Mouse (Mus musculus): ENCODE results near the gene Stac3.

Gene Stac3

GRCm38 (mm10) chr10:127500894-127501893 is at the start of gene Stac3:
Gene Stac3 (plus strand): TSS chr10:127501686.
- DNase-seq (ENCODE audit: low read depth, low spot score), result no peak

- DNase-seq (ENCODE audit: low read depth, low spot score), result no peak
Observed at GRCm38 (mm10) chr10:127453701-127454100, 47.8 kb upstream of the Stac3 start.

DNA sequence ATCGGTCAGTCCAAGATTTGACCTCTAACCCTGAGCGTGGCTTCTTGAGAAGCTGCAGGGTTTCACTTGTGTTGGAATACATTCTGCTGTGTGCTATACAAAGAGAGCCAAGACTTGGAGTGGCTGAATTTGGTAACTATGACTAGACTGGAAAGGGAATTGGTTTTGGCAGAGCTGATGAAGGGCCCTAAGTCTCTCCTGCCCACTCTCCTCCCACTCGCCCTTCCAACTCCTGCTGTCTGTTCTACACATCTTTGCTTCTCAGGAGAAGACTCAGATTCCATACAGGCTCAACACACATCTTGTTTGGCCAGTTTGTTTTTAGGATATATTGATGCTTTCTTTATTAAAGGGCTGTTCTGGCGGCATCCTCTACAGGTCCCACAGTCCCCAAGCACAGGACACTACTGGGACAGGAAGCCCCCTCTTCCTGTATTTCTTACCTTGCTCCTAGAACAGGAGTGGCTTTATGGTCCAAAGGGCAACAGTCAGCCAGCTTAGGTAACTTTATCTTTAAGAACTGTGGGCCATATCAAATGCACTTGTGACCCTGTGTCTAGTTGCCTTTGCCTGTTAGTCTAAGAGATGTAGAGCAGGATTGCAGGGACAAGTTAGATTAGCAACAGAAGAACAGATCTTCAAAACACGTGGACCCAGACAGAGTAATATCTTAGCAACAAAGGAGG is 38.9 kb upstream of the Stac3 start:
- no peak for DNase-seq (ENCODE audit: low read depth, low spot score)

GRCm38 (mm10) chr10:127471281-127471988 is 30.1 kb upstream of the Stac3 start:
- DNase-seq (ENCODE audit: low read depth, low spot score), result peak; percentile 51

- DNase-seq (ENCODE audit: low read depth, low spot score), result no peak
Observed at GRCm38 (mm10) chr10:127472722-127473121, 28.8 kb upstream of the Stac3 start.

GRCm38 (mm10) chr10:127475175-127475574 is 26.3 kb upstream of the Stac3 start:
- no peak for DNase-seq (ENCODE audit: low read depth, low spot score)

- DNase-seq (ENCODE audit: low read depth, low spot score), result no peak
Observed at GRCm38 (mm10) chr10:127476541-127476940, 24.9 kb upstream of the Stac3 start.

DNA sequence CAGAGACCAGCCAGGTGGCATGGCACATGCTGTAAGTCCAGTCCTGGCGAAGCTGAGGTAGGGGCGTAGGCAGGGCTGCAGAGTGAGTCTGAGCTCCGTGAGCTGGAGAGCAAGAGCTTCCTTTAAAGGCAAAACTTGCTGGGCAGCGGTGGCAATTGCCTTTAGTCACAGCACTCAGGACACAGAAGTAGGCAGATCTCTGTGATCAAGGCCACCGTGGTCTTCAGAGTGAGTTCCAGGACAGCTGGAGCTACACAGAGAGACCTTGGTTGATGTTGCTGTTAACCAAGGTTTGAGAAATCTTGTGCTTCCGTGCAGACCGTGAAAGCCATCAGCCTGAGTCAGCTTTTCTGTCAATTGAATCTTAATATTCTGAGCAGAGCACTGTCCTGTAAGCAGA is 24.2 kb upstream of the Stac3 start:
- no peak for DNase-seq (ENCODE audit: low read depth, low spot score)

DNA sequence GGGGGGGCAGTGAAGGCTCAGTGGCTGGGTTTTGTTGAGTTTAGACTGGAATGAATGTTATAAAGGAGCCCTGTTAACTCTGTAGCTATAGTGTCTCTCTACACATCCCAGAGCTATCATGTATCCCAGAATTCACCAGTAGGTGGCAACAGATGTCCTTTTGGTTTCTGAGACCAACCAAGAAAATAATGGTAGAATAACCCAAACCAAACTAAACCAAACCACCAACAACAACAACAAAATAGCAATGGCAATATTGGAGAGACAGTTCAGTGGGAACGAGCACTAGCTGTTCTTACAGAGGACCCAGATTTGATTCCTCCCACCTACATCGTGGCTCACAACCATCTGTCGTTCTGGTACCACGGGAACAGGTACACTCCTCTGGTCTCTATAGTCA is 22.4 kb upstream of the Stac3 start:
- no peak for DNase-seq (ENCODE audit: low read depth, low spot score)

GRCm38 (mm10) chr10:127480833-127481813 is 20.4 kb upstream of the Stac3 start:
- no peak for DNase-seq (ENCODE audit: low read depth, low spot score)

DNA sequence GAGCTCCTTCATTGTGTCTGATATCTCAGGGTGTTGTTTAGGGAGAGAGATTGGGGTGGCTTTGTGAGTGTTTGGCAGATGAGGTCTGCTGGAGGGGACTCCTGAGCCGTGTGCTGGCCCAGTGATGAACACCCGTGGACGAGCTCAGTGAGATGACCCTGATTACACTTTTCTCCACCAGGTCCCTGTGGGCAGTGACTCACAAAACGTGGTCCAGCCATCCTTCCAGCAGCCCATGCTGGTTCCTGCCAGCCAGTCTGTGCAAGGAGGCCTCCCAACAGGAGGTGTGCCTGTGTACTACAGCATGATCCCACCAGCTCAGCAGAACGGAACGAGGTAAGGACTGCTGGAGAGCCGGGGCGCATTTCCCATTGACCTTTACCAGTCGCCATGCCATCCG is 16.3 kb upstream of the Stac3 start:
- no peak for DNase-seq (ENCODE audit: low read depth, low spot score)

DNA sequence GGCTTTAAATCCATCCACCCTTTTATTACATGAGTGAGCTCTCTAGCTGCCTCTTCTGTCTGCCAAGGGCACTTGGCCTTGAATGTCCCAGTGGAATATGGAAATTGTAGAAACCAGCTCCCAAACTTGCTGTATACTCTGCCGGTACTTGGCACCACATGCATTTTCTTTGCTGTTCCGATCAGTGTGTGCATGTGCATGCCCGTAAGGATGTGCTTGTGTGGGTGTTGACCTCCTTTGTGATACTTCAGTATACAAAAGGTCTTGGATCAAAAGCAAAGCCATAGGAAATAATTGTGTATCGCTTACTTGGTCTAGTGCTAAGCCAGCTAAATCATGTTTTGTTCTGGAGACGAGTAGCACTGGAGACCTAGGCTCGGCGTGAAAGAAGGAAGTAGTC is 12.6 kb upstream of the Stac3 start:
- no peak for DNase-seq (ENCODE audit: low read depth, low spot score)

DNA sequence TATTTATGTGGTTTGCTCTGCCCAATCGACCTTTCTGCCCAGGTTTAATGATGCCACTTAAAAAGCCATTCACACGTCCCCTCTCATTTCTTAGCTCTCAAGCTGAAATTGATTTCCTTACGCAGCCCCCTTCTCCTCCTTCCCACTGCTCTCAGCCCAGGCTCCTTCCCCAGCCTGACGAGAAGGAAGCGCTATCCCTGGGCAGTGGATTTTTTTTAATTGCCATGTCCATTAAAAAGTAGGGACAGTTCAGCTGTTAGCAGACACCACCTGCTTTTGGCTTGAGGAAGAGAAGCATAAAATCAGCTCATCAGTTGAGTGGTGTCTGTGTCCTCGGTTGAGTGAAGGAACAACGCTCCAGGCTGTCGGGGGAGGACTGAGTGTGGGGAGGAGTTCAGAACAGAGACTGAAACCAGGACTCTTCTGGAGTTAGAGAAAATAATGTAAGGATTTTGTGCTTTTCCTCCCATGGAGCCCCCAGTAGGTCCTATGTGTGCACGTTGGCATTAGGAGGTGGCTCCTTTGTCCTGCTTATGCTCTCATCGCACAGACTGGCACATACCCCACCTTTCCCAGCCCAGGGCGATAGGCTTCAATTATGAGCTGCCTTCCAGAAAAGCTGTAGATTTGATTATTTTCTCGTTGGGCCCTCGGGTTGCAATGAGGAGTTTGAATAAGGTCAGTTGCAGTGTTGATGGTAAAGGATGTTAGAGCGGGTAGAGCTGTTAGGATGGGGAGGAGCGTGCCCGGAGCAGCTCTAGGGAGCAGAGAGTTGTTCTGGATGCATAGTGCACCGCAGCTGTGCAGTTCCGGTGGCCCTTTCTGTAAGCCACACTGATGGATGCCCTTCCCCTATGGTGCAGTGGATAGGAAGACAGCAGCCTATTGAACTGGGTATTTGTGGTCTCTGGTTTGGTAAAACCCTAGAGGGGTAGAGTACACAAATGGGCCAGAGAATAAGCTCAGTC is 11.0 kb upstream of the Stac3 start:
- DNase-seq (ENCODE audit: low read depth, low spot score), result no peak

- no peak for DNase-seq (ENCODE audit: low read depth, low spot score)
Observed at GRCm38 (mm10) chr10:127491128-127491512, 10.4 kb upstream of the Stac3 start.

- DNase-seq (ENCODE audit: low read depth, low spot score), result no peak
Observed at GRCm38 (mm10) chr10:127492118-127492517, 9.4 kb upstream of the Stac3 start.

DNA sequence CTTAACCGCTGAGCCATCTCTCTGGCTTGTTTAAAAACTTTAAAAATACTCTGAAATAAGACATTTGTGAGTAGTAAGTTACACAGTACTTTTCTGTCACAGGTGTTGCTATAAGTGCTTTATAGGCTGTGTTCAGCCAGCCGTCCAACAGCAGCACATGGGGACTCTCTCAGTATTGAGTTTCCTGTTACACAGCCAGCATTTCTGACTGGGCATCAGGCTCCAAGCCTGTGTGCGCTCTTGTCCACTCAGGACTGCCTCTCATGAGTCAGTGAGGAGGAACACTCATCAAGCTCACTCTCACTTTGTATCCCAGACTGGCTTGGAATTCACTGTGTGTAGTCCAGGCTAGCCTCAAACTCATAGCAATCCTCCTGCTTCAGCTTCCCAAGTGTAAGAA is 5.3 kb upstream of the Stac3 start:
- no peak for DNase-seq (ENCODE audit: low read depth, low spot score)

DNA sequence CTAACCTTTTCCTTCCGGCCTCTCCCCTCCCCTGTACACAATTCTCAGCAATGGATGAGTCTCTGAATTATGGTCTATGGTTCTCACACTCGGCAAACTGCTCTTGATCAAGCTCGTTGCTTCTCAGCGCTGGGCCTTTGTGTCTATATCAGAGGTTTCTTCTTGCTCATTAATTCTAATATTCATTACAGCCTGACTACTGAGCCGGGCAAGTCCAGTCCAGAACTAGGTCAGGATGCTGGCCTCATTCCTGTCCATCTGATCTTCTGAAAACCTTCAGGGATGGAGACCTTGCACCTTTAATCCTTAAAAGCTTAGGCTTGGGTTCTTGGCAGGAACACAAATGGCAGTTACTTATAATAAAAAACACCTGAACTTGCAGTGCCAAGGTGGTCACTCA is 2.0 kb upstream of the Stac3 start:
- DNase-seq (ENCODE audit: low read depth, low spot score), result no peak

DNA sequence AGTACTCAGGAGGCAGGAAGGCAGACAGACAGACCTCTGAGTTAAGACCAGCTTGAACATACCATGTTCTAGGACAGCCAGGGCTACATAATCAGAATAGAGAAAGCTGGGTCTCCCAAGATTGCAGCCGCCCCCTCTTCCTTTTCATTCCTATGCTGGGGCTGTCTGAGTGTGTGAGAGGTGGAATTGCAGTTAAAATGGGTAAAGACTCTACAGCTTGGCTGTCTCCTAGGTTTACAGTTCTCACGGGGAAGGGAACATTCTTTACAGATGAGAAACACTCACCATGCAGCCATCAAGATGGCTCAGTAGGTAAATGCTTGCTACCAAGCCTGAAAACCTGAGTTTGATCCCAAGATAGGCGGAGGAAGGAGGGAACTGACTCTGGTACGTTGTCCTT is 1.4 kb upstream of the Stac3 start:
- no peak for DNase-seq (ENCODE audit: low read depth, low spot score)

DNA sequence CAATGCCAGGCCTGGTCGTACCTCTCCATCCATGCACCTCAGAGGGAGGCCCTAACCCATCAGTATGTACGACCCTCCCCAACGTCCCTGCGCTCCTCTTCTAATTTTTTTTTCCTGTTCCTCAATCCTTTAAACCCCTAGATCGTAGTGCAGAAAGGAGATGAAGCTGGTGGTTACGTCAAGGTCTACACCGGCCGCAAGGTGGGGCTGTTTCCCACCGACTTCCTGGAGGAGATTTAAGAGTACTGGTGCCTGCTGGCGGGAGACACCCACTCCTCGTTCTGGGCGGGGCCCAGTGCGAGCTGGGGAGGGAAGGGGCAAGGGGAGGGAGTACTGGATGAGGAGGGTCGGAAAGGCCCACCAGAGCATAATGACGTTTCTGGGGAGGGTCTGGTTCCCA is 6.8 kb downstream of the Stac3 start:
- peak; percentile 85 for DNase-seq (ENCODE audit: low read depth, low spot score)

Data from CD4-positive helper T cell, adult 2 months (primary cell).